Mouse (Mus musculus) olfactory bulb, adult 2 months (tissue): Measurements from ENCODE around the gene Lonrf2. TPM values are rescaled to one million over a fixed set of nuclear protein-coding genes. Genes with fewer than 3 reads are reported as not detected.
A peak's percentile ranks its signal among the peaks of the same experiment; 100 is the strongest.

Experiments
- H3K27ac ChIP-seq: fragments of 200-500 bp; 2 replicates; pipeline ENCODE4 v1.5.1; 2012; ENCODE audit warnings: low read depth, low read length; ENCODE audit not compliant: insufficient read depth
- H3K4me1 ChIP-seq: fragments of 200-500 bp; 2 replicates; pipeline ENCODE4 v1.6.1; 2012; ENCODE audit warnings: low read length; ENCODE audit not compliant: control insufficient read depth, insufficient read depth
- H3K4me3 ChIP-seq: fragments of 200-500 bp; 2 replicates; pipeline ENCODE4 v1.5.1; 2012; ENCODE audit warnings: mild to moderate bottlenecking, low read depth, low read length, moderate library complexity; ENCODE audit not compliant: insufficient read depth
- CTCF ChIP-seq: fragments of 200-500 bp; IDR thresholded peaks from 2 replicates; pipeline ENCODE4 v1.5.1; 2012; ENCODE audit warnings: low read depth, mild to moderate bottlenecking, low read length, moderate library complexity; ENCODE audit not compliant: insufficient read depth
- POLR2A ChIP-seq: fragments of 200-500 bp; IDR thresholded peaks from 2 replicates; pipeline ENCODE4 v1.6.1; 2012; ENCODE audit warnings: mild to moderate bottlenecking, low read depth, low read length, moderate library complexity; ENCODE audit not compliant: insufficient read depth
- WGBS: fragments of 180-500 bp; shearing (Covaris S2); methylation state at CpG from one replicate; pipeline ENCODE4 v1.1.7; 2018; 5-methylcytosine and 5-hydroxymethylcytosine counted together
- polyA plus RNA-seq: library from polyadenylated mRNA; stranded (reverse); fragments of >200 nt; gene quantifications from 2 replicates; pipeline ENCODE4 v1.2.4, GENCODE M21; 2012; ENCODE audit warnings: low replicate concordance; ENCODE audit not compliant: missing spikeins, insufficient read depth, insufficient read length

The Lonrf2 gene
- polyA plus RNA-seq, 1 experiment: 59.8 TPM

DNA sequence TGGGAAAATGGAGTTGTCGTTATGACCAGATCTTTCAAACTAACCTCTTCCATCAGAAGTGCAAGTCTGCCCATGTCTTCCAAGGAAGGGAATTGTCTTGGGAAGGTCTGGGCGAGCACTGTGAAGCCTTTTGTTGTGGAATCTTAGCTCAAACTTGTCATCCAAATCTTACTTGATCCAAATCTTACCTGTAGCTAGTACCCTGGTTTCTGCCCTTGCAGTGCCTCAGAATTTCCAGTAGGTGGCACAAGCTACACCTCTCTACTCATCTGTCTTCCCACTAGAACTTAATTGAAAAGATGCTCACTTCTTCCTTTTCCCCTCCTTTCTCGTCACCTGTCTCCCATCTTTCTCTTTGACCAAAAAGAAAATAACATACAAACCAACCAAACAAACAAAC, 47.6 kb downstream of the Lonrf2 start:
- 79% methylated on average over 3 of the region's 3 CpGs for WGBS
- Histone ChIP-seq H3K4me3 (no peak overlapping the region), H3K27ac (no peak overlapping the region), H3K4me1 (peaks cover 4% of the 10 kb centered on the region; the same call in 1 of the 2 replicates)
- TF ChIP-seq POLR2A: no peak
- no peak for TF ChIP-seq CTCF

- TF ChIP-seq CTCF (no peak), POLR2A (no peak)
- no peak overlapping the region for H3K4me3 ChIP-seq
- H3K4me1 ChIP-seq: peaks cover 4% of the 10 kb centered on the region; the same call in 1 of the 2 replicates
- no peak overlapping the region for H3K27ac ChIP-seq
- WGBS: 4% methylated on average over 5 of the region's 5 CpGs
Observed at GRCm38 (mm10) chr1:38787443-38787842, 49.1 kb downstream of the Lonrf2 start.

- Histone ChIP-seq H3K27ac (no peak overlapping the region), H3K4me1 (peaks cover 4% of the 10 kb centered on the region; the same call in 1 of the 2 replicates), H3K4me3 (no peak overlapping the region)
- TF ChIP-seq CTCF: no peak
- no peak for TF ChIP-seq POLR2A
- WGBS: 45% methylated on average over 7 of the region's 7 CpGs
Observed at GRCm38 (mm10) chr1:38786358-38786757, 50.2 kb downstream of the Lonrf2 start.

GRCm38 (mm10) chr1:38778271-38778670, 58.2 kb downstream of the Lonrf2 start:
- H3K4me3 ChIP-seq: no peak overlapping the region
- WGBS: 98% methylated on average over 1 of the region's 1 CpGs
- TF ChIP-seq POLR2A (no peak), CTCF (no peak)
- no peak overlapping the region for H3K27ac ChIP-seq
- no peaks in the 10 kb centered on the region for H3K4me1 ChIP-seq

- H3K27ac ChIP-seq: no peak overlapping the region
- WGBS: 67% methylated on average over 7 of the region's 7 CpGs
- TF ChIP-seq POLR2A: no peak
- no peak for TF ChIP-seq CTCF
- no peaks in the 10 kb centered on the region for H3K4me1 ChIP-seq
- H3K4me3 ChIP-seq: no peak overlapping the region
Observed at GRCm38 (mm10) chr1:38777500-38777899, 59.0 kb downstream of the Lonrf2 start.

GRCm38 (mm10) chr1:38775713-38776112, 60.8 kb downstream of the Lonrf2 start:
- H3K27ac ChIP-seq: no peak overlapping the region
- no peaks in the 10 kb centered on the region for H3K4me1 ChIP-seq
- WGBS: 96% methylated on average over 5 of the region's 5 CpGs

DNA sequence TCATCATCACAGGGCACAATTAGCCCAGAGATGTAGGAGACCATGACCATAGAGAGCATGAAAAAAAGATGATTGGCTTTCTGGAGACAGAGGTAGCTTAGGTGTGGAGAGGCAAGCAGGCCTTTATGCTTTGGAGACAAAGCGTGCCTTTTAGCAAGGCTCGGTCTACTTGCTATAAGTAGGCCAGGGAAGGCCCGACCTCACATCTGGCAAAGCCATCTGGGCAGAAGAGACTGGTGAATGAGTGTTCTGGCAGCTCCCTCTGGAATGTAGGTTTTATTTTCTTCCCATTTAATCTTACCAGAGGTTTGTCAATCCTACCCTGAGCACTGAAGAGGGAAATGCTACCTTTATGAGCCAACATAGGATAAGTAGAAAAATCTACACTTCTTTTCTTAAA, 65.8 kb downstream of the Lonrf2 start:
- Histone ChIP-seq H3K4me3 (no peak overlapping the region), H3K4me1 (no peaks in the 10 kb centered on the region), H3K27ac (no peak overlapping the region)
- WGBS: 86% methylated on average over 3 of the region's 3 CpGs
- no peak for TF ChIP-seq CTCF
- no peak for TF ChIP-seq POLR2A

More at GRCm38 (mm10) chr1:38775713-38776112, 60.8 kb downstream of the Lonrf2 start:
- TF ChIP-seq POLR2A: no peak
- no peak for TF ChIP-seq CTCF
- no peak overlapping the region for H3K4me3 ChIP-seq

- H3K4me3 ChIP-seq: no peak overlapping the region
Observed at GRCm38 (mm10) chr1:38769920-38770319, 66.6 kb downstream of the Lonrf2 start.

GRCm38 (mm10) chr1:38767812-38768211, 68.7 kb downstream of the Lonrf2 start:
- TF ChIP-seq POLR2A (no peak), CTCF (peak; percentile 79)
- no peak overlapping the region for H3K4me3 ChIP-seq
- 14% methylated on average over 11 of the region's 11 CpGs for WGBS

More at GRCm38 (mm10) chr1:38769920-38770319, 66.6 kb downstream of the Lonrf2 start:
- Histone ChIP-seq H3K4me1 (no peaks in the 10 kb centered on the region), H3K27ac (no peak overlapping the region)
- TF ChIP-seq POLR2A (no peak), CTCF (peak; percentile 60)
- 22% methylated on average over 6 of the region's 6 CpGs for whole genome bisulfite sequencing

More at GRCm38 (mm10) chr1:38767812-38768211, 68.7 kb downstream of the Lonrf2 start:
- no peak overlapping the region for H3K27ac ChIP-seq
- H3K4me1 ChIP-seq: no peaks in the 10 kb centered on the region
